In genomic region chr9:65535191-65535722, GRCm38 (mm10) we compare ENCODE assay signal across 14 mouse cellular contexts. TPM values are rescaled to one million over a fixed set of nuclear protein-coding genes. Genes with fewer than 3 reads are reported as not detected.
A peak's percentile ranks its signal among the peaks of the same experiment; 100 is the strongest.
DNase-seq lines count a peak whose midpoint lies in the region; ATAC-seq and TF ChIP-seq lines count a peak whose summit lies in the region.
"Had no signal": no experiment of that assay in that cellular context is flagged by ENCODE, and none has a peak within 500 bp of the region (broad histone marks: within the 10 kb centered on the region; RNA-seq: fewer than 3 reads in every experiment).

No protein-coding gene starts in this region.

- no peak overlapping the region for H3K27ac ChIP-seq in layer of hippocampus, adult 2 months
- no peak overlapping the region for H3K27ac ChIP-seq in left cerebral cortex, adult 2 months
- H3K27ac ChIP-seq in forebrain, embryonic 16.5 days (ENCODE audit: low read length): no peak overlapping the region
- H3K27ac ChIP-seq: midbrain, embryonic 15.5 days had no signal

- no peak overlapping the region for H3K4me2 ChIP-seq in forebrain, embryonic 16.5 days (ENCODE audit: low read length)
- H3K4me2 ChIP-seq: midbrain, embryonic 15.5 days had no signal

- TF ChIP-seq CTCF in layer of hippocampus, adult 2 months (conservative IDR thresholded peaks at IDR 0.05): no peak
- no peak for TF ChIP-seq CTCF in left cerebral cortex, adult 2 months (IDR thresholded peaks at IDR 0.05)

- DNase-seq in layer of hippocampus, adult 9-11 months: peak; percentile 34
- DNase-seq in layer of hippocampus, adult 2 months (ENCODE audit: low spot score in 2 of 2): no peak
- DNase-seq in induced T-regulatory cell, adult 2 months (ENCODE audit: low read depth): peak; percentile 89
- DNase-seq in naive thymus-derived CD4-positive, alpha-beta T cell, adult 2 months (ENCODE audit: low read depth): peak; percentile 86
- DNase-seq in thymus, postnatal 36 days: peak; percentile 67 to 75
- no peak for DNase-seq in left cerebral cortex, adult 2 months (ENCODE audit: extremely low spot score in 1 of 2, low spot score in 2 of 2)
- DNase-seq in ovary, postnatal 14 days (ENCODE audit: low spot score): no peak
- DNase-seq: gastrocnemius, postnatal 10 days; right cerebral cortex, postnatal 4 days had no signal

- H3K4me1 ChIP-seq in forebrain, embryonic 16.5 days (replicated peaks; ENCODE audit: control insufficient read depth, insufficient read depth, low read length): no peaks in the 10 kb centered on the region
- H3K4me1 ChIP-seq: midbrain, embryonic 15.5 days had no signal

- no peaks in the 10 kb centered on the region for H3K27me3 ChIP-seq in forebrain, embryonic 16.5 days (replicated peaks; ENCODE audit: control insufficient read depth, insufficient read depth, low read length)
- H3K27me3 ChIP-seq: midbrain, embryonic 15.5 days had no signal

- H3K36me3 ChIP-seq in forebrain, embryonic 16.5 days (ENCODE audit: control insufficient read depth, insufficient read depth): no peaks in the 10 kb centered on the region
- H3K36me3 ChIP-seq: G1E; midbrain, embryonic 15.5 days had no signal

- H3K9me3 ChIP-seq in forebrain, embryonic 16.5 days (ENCODE audit: control insufficient read depth, low read length): no peaks in the 10 kb centered on the region
- H3K9me3 ChIP-seq: G1E; midbrain, embryonic 15.5 days had no signal

- intact Hi-C loops in left cerebral cortex, adult 2 months (cut with DNase I): no loop called here

- no peak for ATAC-seq in forebrain, embryonic 16.5 days
- ATAC-seq: midbrain, embryonic 15.5 days had no signal

- H3K9ac ChIP-seq in forebrain, embryonic 16.5 days (replicated peaks; ENCODE audit: low read depth, low read length): no peak overlapping the region
- H3K9ac ChIP-seq: midbrain, embryonic 15.5 days had no signal

- no peak overlapping the region for H3K4me3 ChIP-seq in layer of hippocampus, adult 2 months
- H3K4me3 ChIP-seq in left cerebral cortex, adult 2 months: no peak overlapping the region
- no peak overlapping the region for H3K4me3 ChIP-seq in forebrain, embryonic 16.5 days (replicated peaks; ENCODE audit: low read length)
- H3K4me3 ChIP-seq: midbrain, embryonic 15.5 days had no signal

- WGBS in forebrain, embryonic 16.5 days: 76% methylated on average over 3 of the region's 3 CpGs

RNA-seq across cellular contexts. Expression of gene Ankdd1a, which starts 15.3 kb away (rescaled TPM):
- total RNA-seq in layer of hippocampus, adult 2 months (2021): 1 to 10 TPM; 4.8 to 5.0 TPM
- 1 to 10 TPM; 2.7 to 3.5 TPM for total RNA-seq in left cerebral cortex, adult 2 months (2021)
- 0.24 and 0.46 TPM in 2 replicates for polyA plus RNA-seq in forebrain, embryonic 16.5 days (2015; fragmentation: Nextera tagmentation; extraction: Ambion mirVana)
- total RNA-seq: gastrocnemius, postnatal 10 days had no signal
- polyA plus RNA-seq: embryonic facial prominence, embryonic 11.5 days; G1E; intestine, embryonic 14.5 days had no signal

RNA-seq across cellular contexts. Expression of gene Plekho2, which starts 44.6 kb away (rescaled TPM):
- total RNA-seq in layer of hippocampus, adult 2 months (2021): 10 to 100 TPM; 12.0 to 14.5 TPM
- total RNA-seq in left cerebral cortex, adult 2 months (2021): 10 to 100 TPM; 13.3 to 15.1 TPM
- 4.7 and 5.7 TPM in 2 replicates for polyA plus RNA-seq in forebrain, embryonic 16.5 days (2015; fragmentation: Nextera tagmentation; extraction: Ambion mirVana)

RNA-seq across cellular contexts. Expression of gene Pif1, which starts 51.7 kb away (rescaled TPM):
- under 1 TPM; 0.17 to 0.38 TPM for total RNA-seq in layer of hippocampus, adult 2 months (2021)
- total RNA-seq in left cerebral cortex, adult 2 months (2021): under 1 TPM; 0.20 to 0.28 TPM
- polyA plus RNA-seq in forebrain, embryonic 16.5 days (2015; fragmentation: Nextera tagmentation; extraction: Ambion mirVana): 8.9 and 10.2 TPM in 2 replicates

Comparison
In these comparisons a context has a peak if more than half of its experiments do, and no peak if none do; other contexts are left out.
1. DNase-seq: peak in layer of hippocampus, adult 9-11 months (single experiment), induced T-regulatory cell, adult 2 months (single experiment), naive thymus-derived CD4-positive, alpha-beta T cell, adult 2 months (single experiment) and thymus, postnatal 36 days (2 of 2); none in layer of hippocampus, adult 2 months (0 of 2), left cerebral cortex, adult 2 months (0 of 2) and ovary, postnatal 14 days (single experiment).